Mouse (Mus musculus) lung, postnatal 0 days (tissue): ENCODE data around the gene Ablim1.

ENCODE experiments used
- CTCF ChIP-seq: IDR thresholded peaks from 2 replicates; pipeline ENCODE4 v1.5.1; 2016; ENCODE audit warnings: antibody characterized with exemption, mild to moderate bottlenecking
- EP300 ChIP-seq: IDR thresholded peaks from 2 replicates; pipeline ENCODE4 v1.6.1; 2016; ENCODE audit warnings: antibody characterized with exemption, mild to moderate bottlenecking, control low read depth

DNA sequence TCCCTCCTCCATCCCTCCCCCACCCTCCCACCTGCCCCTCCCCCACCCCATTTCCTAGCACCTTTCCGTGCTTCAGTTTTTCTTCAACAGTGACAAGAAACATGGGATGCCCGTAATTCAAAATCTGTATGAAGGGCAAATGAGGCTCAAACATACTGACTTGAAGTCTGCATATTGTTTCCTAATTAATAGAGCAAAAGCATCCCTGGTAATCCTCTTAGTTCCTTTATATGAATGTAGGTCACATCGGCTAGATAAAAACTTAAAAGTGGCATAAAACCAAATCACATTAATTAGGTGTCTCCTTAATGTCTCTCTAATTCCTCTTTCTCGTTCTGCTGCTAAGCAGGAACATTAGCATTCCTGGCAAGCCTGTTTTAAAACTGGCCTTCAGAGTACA, 83.7 kb downstream of the Ablim1 start:
- no peak for TF ChIP-seq EP300
- no peak for TF ChIP-seq CTCF
